Mouse (Mus musculus) embryo, embryonic 10.5 days (tissue): ENCODE measurements around the gene Uimc1.
"Not testable (repeated sequence)": the region's sequence is repeated elsewhere in the genome, so short reads cannot be mapped to it uniquely, and the experiment has no call there.

Source experiments
- DNase-seq: peaks from one replicate; pipeline ENCODE4 v3.0.0-alpha.2; 2015; ENCODE audit warnings: low spot score

The Uimc1 gene

GRCm38 (mm10) chr13:55099726-55100478 lies at the start of gene Uimc1:
Gene Uimc1 (minus strand): TSS chr13:55100300.
- DNase-seq = peak; percentile 94

GRCm38 (mm10) chr13:55140271-55140670 lies 40.2 kb upstream of the Uimc1 start:
- DNase-seq = no peak

DNA sequence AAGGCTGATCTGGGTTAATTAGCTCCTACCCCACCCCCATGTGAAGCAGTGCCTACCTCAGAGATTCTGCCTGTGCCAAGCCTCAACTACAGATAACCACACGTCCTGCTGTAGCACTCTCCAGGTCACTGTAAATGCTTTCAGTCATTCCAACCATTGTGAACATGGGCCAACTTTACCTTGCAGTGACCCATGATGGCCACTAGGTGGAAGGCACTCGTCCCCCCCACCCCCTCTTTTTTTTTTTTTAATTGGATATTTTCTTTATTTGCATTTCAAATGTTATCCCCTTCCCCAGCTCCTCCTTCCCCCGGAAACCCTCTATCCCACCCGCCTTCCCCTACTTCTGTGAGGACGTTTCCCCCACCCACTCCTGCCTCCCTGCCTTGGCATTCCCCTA lies 35.3 kb upstream of the Uimc1 start:
- peak; percentile 54 for DNase-seq

GRCm38 (mm10) chr13:55133448-55133847 lies 33.3 kb upstream of the Uimc1 start, which contains the start of gene Gm17617:
Gene Gm17617 (minus strand): TSS chr13:55133548.
- no peak for DNase-seq

DNA sequence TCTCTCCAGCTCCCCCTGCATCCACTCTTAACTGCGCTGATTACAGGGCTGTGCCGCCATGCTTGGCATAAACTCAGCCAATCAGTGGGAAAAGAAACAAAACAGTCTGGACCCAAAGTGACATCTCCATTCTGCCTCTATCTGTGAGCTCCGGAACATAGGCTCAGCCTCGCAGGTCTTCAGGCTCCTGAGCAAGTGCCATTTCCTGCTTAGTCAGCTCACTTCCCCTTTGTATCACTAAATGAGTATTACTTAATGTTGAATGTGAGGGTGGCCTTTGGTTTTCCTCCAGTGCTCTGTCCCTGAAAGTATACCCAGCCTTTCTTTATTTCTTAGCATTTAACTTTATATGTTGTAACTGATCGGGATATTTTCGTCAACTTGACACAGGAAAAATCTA lies 24.8 kb upstream of the Uimc1 start:
- no peak for DNase-seq

- no peak for DNase-seq
These were observed 14.3 kb upstream of the Uimc1 start for GRCm38 (mm10) chr13:55114375-55114774.

DNA sequence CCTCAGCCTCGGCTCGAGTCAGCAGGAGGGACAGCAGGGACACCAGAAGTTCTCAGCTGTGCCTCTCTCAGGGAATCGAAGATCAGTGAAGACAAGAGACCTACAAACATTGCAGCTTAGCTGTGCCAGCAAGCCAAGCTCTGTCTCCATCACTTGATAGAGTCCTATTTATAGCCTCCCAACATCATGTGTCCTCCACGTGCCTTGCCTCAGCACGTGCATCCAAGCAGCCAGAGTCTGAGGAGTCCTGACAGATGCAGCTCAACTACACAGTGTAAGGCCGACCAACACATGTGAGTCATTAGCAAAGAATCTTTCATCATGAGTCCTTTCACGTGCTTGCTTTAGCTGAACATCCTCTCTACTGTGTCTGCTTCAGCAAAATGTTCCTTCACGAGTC lies 7.6 kb upstream of the Uimc1 start:
- DNase-seq = no peak

GRCm38 (mm10) chr13:55107116-55107515 lies 7.0 kb upstream of the Uimc1 start:
- DNase-seq = no peak

GRCm38 (mm10) chr13:55105953-55106691 lies 6.0 kb upstream of the Uimc1 start:
- peak; percentile 34 for DNase-seq

DNA sequence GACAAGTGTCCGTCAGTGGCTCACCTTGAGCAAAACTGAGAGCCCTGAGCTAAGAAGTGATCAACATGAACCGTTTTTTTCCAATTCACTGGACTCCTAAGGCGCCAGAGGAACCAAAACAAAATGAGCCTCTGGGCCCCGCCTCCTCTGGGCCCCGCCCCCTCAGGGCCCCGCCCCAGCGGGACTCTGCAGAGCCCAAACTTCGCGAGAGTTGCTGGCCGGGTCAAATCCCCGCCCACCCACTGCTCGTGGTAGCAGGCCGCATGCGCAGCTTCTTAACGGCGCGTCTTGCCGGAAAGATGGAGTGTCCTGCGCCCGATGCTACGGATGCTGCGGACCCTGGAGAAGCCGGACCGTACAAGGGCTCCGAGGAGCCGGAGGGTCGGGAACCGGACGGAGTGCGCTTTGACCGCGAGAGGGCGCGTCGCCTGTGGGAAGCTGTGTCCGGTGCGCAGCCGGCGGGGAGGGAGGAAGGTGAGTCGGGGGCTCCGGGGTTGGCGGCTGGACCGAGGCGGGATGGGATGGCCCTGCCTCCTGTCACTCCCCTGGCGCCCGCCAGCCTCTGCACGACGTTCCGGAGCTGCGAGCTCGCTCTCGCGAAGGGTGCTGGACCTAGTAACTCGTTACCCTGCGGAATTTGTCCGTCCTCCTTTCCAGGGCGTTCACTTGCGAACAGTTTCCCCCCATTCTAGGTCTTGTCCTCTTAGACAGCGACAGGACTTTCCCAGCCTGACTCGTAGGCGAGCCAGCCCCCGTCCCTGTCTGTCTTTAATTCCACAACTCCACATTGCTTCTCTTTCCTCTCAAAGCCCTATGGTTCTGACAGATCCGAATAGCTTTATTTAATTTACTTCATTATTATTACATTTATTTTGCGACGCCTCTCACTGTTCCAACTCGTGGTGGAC lies 5.2 kb upstream of the Uimc1 start, which contains the start of gene Zfp346:
Gene Zfp346 (plus strand): TSS at position 267 of the 908 bp plus-strand sequence.
- peak; percentile 98 for DNase-seq

- no peak for DNase-seq
These were observed 3.3 kb upstream of the Uimc1 start for GRCm38 (mm10) chr13:55103351-55103750.

DNA sequence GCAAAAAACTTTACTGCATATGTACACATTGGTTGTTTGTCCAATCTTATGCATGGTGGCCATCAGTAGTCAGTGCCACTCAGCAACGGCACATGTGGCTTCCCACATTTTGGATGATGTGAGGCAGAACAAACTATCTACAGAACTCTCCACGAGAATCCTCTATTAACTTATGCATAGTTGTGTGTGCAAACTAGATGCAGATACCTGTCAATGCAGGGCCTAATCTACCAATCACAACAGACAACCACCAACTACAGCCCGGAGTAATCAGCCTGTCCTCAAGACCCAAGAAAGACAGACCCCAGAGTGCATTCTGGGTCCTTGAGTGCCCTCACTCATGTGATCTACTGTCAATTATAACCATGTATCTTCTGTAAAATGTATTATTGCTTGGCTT lies 2.3 kb upstream of the Uimc1 start:
- no peak for DNase-seq

DNA sequence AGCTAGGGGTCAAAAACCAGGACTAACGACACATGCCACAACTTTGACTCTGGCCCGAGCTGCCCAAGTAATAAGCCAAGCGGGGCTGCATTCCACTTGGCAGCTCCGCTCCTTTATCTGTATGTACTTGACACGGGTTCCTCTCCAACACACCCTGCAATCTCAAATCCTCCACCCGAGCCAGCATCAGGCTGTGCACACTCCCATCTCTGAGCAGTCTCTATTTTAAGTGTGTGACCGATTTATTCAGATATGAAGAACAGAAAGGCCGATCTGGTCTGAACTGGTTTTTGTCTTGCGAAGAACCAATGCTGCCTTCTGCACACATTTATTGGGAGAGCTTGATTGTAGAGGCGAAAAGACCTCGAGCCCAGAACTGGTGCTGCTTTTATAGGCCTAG lies 1.5 kb upstream of the Uimc1 start:
- DNase-seq = no peak

- peak; percentile 59 for DNase-seq
These were observed 904 bp downstream of the Uimc1 start for GRCm38 (mm10) chr13:55099066-55099725.

DNA sequence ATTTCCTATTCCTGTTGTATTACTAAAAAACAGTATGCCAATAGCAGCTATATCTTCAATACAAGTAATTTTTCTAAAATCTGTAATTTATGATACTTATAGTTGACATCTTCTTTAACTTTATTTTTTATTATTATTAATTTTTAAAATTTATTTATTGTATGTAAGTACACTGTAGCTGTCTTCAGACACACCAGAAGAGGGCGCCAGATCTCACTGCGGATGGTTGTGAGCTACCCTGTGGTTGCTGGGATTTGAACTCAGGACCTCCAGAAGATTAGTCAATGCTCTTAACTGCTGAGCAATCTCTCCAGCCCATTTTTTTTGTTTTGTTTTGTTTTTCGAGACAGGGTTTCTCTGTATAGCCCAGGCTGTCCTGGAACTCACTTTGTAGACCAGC lies 2.3 kb downstream of the Uimc1 start:
- DNase-seq = not testable (repeated sequence)

DNA sequence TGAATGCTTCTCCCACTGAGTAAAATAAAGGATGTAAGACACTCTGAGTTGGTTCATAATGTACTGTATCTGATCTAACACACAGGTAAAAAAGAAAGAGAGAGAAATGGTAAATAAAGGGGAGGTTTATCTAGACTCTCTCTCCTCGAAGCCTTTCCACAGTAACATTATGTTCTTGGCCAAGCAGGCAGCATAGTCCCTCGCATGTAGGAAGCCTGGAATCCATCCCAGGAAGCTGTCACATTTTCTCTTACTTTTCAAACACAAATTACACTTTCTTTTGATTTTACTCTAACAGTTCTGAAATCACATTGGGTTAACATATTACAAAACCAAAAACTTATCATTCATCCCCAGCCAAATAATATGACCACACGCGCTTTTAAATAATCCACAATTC lies 7.5 kb downstream of the Uimc1 start:
- no peak for DNase-seq

DNA sequence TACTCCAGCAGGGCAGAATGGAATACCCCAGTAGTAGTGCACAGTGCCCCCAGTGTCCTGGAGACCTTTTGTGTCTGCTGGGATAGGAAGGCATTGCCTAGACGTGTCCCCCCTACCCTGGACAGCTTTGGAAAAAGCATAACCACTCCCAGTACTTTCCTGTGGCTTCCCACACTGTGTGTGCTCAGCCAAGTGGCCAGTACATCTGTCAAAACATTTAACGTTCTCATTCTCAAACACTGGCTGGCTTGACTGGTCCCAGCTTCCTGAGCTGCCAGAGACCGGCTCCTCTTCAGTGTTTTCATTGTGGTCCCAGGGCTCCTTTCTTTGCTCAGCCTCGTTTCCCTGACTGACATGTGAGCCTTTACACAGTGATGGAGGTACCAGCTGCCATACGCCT lies 24.5 kb downstream of the Uimc1 start:
- peak; percentile 40 for DNase-seq

DNA sequence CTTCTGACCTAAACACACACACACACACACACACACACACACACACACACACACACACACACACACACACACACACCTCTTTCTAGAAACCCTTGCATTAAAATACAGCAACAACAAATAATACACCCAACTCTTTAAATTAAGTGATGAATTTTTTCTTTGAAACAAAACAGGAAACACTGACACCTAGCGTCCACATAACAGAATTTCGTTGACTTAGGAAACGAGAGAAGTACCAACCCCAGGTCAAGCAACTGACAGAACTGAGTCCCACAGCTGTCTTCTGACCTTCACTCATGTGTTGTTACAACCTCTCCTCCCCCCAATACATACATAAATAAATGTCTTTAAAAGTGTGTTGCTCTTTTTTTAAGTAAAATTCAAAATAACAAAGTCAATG lies 28.8 kb downstream of the Uimc1 start:
- DNase-seq = peak; percentile 76

- DNase-seq = peak; percentile 21
These were observed 30.4 kb downstream of the Uimc1 start for GRCm38 (mm10) chr13:55069719-55070118.

- no peak for DNase-seq
These were observed 36.8 kb downstream of the Uimc1 start for GRCm38 (mm10) chr13:55063276-55063675.

DNA sequence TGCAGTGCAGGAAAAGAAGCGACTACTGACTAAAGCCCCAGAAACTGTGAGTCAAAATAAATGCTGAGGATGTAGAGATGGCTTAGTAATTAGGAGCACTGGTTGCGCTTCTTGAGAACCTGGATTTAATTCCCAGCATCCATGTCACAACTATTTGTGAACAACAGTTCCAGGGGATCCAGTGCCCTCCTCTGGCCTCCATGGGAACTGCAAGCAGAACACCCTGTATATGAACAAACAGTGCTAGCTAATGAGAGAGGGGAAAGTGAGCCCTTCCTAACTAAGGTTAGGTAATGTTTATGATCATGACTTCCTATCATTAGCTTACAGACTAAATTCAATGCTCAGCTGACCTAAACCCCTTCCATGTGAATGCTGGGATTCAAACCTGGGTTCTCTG lies 42.1 kb downstream of the Uimc1 start:
- DNase-seq = peak; percentile 20

DNA sequence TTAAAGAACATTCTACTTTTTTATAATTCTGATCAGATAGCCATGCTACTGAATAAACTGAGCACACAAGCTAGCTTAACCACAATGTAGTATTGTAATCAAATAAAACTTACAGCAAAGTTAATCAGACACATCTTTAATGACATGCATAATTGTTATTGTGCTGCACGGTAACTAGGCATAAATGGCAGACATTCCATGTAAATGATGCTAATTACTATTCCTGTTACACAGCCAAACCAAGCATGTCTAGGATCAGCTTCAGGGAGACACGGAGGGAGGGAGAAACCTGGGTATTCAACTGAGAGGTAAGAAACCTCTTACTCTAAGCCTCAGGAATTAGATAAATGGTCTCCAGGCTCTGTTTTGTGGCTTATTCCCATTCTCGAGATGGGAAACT lies 52.4 kb downstream of the Uimc1 start:
- no peak for DNase-seq
